Mouse (Mus musculus) adrenal gland, postnatal 36 days (tissue): ENCODE measurements around the gene BC017158. TPM values are rescaled to one million over a fixed set of nuclear protein-coding genes. Genes with fewer than 3 reads are reported as not detected.
A peak's percentile ranks its signal among the peaks of the same experiment; 100 is the strongest.

Source experiments
- DNase-seq, 2 experiments: peaks; one replicate each; pipeline ENCODE4 v3.0.0; 2021; ENCODE audit warnings: mixed read lengths in 1 of 2
- total RNA-seq, 2 experiments: library from RNA; stranded (reverse); gene quantifications; 2 replicates each; pipeline ENCODE4 v1.2.3; 2021

The BC017158 gene
- total RNA-seq, 2 experiments from 2014 or later: 27.9 to 28.9 TPM

GRCm38 (mm10) chr7:128256783-128257334 is 41.1 kb downstream of the BC017158 start:
- DNase-seq: peak; percentile 24 to 65

GRCm38 (mm10) chr7:128255757-128256156 is 42.2 kb downstream of the BC017158 start:
- no peak for DNase-seq

DNA sequence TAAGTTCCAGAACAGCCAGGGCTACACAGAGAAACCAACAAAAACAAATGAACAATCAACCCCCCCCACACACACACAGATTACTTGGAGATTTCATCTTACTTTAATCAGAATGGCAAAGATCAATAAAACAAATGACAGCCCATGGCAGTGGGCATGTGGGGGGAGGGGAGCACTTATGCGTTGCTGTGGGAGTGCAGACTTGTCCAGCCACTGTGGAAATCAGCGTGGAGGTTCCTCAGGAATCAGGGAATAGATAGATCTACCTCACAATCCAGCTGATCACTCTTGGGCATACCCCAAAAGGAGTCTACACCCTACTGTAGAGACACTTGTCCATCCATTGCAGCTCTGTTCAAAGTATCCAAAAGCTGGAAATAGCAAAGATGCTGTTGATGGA is 43.0 kb downstream of the BC017158 start:
- no peak for DNase-seq

GRCm38 (mm10) chr7:128252609-128253008 is 45.4 kb downstream of the BC017158 start:
- peak in 1 of 2 experiments; percentile 32 for DNase-seq

GRCm38 (mm10) chr7:128251946-128252345 is 46.0 kb downstream of the BC017158 start:
- DNase-seq: no peak

- no peak for DNase-seq
These were observed 48.0 kb downstream of the BC017158 start for GRCm38 (mm10) chr7:128249998-128250397.

GRCm38 (mm10) chr7:128248081-128249042 is 49.6 kb downstream of the BC017158 start:
- DNase-seq: no peak

DNA sequence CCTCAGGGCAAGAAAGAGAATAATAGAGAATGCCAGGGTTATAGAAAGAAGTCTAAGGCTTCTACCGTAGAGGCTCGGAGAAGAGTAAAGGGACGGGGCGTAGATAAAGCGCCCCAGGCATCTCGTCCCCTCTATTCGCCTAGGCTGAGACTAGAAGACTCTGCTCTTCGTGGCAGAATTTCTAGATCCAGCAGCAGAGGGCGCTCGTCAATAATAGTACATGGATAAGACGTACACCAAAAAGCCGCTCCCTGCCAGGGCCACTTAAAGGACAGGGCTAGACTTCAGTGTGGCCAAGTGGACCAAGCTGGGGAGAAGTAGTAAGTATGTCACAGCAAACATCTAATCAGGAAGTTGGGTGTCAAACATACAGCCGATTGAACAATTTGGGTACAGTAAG is 50.5 kb downstream of the BC017158 start:
- DNase-seq: peak; percentile 86 to 92

DNA sequence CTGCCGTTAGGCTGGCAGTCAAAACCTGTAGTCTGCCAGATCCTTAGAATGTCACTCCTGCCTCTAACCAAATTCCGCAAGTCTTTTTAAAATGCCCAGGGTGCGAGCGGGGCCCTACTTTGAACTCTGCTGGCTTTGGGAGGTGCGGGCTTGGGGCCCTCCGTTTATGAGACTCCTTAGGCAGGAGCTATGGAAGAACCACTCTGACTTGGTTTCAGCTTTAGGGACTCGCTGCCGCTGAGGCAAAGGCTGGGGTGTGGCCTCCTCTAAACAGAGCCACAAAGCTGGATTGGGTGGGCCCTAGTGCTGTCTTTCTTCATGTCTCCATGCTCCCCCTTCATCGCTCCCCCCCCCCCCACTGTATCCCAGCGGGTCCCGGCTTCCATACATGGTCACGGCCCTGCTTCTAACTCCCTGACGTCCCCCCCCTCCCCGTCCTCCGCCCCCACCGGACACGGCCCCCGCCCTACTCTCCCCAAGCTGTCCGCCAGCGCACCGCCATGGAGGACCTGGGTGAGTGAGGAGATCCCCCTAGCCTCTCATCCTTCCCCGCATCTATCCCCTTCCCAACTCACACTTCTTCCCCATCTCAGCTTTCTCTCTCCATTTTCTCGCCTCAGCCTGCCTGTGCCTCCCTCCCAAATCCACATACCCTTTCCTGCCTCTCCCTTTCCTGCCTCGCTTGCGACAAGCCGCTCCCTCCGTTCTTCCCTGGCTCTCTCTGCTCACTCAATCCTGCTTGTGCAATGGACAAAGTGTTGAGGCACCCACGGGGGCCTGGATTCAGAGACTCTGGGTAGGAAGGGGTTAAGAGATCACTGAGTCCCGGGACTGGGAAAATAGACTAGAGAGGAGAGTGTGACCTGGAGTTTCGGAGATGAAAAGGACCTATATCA is 51.2 kb downstream of the BC017158 start, which contains the start of gene Tgfb1i1:
Gene Tgfb1i1, plus strand, starts transcription at position 317 of the 896 bp plus-strand sequence.
- DNase-seq: peak; percentile 54 to 68

- no peak for DNase-seq
These were observed 52.4 kb downstream of the BC017158 start for GRCm38 (mm10) chr7:128245547-128245946.

DNA sequence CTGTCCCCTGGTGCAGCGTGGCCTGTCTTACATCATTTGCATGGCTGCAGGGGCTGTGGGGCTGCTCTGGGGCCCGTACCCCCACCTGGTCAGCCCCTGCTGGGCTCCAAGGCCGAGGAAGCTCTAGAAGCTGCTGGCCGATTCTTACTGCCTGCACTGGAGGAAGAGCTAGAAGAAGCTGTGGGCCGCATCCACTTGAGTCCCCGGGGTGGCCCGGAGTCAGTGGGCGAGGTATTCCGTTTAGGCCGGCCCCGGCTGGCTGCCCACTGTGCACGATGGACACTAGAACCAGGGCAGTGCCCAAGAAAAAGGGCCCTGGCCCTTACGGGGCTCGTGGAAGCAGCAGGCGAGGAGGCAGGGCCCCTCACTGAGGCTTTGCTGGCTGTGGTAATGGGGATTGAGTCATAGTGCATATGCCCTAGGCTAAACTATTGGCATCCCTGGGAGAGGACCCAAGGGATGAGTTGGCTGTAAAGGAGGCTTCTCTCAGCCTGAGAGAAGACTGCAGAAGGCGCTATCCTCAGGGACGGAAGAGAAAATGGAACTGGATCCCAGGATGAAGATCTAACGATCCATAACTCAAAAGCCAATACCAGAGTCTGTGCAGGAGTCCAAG is 53.5 kb downstream of the BC017158 start:
- DNase-seq: no peak

- DNase-seq: no peak
These were observed 54.0 kb downstream of the BC017158 start for GRCm38 (mm10) chr7:128243921-128244320.

- no peak for DNase-seq
These were observed 55.6 kb downstream of the BC017158 start for GRCm38 (mm10) chr7:128242331-128242730.

- peak in 1 of 2 experiments; percentile 23 for DNase-seq
These were observed 57.7 kb downstream of the BC017158 start for GRCm38 (mm10) chr7:128240131-128240784.

GRCm38 (mm10) chr7:128238991-128239390 is 59.0 kb downstream of the BC017158 start:
- no peak for DNase-seq

DNA sequence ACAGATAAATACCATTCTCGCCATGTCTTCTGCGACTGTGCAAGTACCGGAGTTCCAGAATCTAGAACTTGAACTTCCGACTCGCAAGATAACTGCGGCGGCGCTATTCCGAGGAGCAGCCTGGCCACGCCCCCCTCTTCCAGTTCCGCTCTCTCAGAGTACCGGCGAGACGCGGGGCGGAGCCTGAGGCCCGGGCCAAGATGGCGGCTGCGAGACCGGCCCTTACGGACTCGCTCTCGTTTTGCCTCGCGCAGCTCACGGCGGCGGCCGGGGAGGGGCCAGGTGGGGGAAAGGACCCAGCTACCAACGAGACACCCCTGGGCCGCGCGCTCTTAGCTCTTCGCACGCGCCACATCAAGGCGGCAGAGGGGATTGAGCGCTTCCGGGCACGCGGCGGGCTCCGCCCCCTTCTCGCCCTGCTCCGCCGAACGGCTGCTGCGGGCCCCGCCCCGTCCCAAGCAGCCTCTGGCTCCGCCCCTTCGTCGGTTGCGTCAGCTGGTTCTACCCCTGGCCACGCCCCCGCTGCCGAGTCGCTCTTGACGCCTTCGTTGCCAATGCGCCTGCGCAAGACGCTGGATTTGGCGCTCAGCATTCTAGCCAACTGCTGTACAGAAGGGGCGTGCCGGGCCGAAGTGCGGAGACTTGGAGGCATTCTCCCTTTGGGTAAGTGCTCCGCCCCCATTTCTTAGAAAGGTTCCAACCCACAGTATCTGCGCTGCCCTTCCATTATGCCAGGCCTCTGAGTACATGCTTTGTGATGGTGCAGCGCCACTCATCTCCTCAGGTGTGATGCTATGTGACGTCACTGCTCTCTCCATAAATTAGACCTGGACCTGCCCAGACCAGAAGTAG is 59.8 kb downstream of the BC017158 start, which contains the start of gene 9130023H24Rik:
Gene 9130023H24Rik, minus strand, starts transcription at position 105 of the 852 bp plus-strand sequence.
- DNase-seq: peak; percentile 100

DNA sequence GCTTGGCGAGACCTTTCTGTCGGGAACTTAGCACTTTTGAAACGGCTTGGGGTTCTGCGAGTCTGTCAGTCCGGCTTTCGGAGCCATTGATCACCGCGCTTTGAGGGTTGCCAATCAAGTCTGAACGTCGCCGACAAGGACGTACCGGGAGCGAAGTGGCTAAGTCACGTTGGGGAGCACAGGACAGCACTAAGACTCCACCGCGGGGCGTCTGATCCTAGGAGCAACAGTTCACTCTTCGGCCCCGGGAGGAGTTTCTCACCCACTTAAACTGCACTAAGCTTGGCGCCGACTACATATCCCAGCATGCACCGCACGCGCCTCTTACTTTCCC is 60.4 kb downstream of the BC017158 start:
- no peak for DNase-seq

DNA sequence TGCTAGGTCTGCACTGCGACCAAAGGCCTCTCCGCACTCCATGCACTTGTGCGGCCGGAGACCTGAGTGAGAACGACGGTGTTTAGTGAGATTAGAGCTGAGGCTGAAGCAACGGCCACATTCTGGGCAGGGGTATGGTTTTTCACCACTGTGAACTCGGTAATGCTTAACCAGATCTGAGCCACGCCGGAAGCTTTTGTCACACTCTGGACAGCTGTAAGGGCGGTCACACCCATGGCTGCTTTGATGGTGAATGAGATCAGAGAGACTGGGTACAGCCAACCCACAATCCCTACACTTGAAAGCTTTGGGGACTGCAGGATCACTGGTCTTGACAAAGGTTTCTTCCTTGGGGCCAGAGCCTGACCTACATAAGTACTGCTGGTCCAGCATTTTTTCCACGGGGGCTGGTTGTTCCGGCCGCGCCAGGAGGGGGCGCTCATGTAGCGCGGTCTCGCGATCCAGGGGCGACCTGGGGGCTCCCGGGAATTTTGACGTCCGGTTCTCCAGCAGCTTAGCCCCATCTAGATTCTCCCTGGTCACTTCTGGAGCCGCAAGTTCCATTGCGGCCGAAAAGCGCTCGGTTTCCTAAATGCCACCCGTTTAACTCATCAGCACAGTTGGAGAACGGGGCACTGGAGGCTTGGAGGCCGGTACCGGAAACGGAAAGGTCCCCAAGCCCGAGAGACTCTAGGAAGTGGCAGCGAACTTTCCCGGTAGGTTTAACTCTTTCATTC is 60.9 kb downstream of the BC017158 start, which contains the start of gene Armc5:
Gene Armc5, plus strand, starts transcription at position 487 of the 737 bp plus-strand sequence.
- peak; percentile 86 to 91 for DNase-seq

- no peak for DNase-seq
These were observed 61.5 kb downstream of the BC017158 start for GRCm38 (mm10) chr7:128236426-128236825.
